Mouse (Mus musculus) macrophage (primary cell): ENCODE data around the gene Unc119b. TPM values are rescaled to one million over a fixed set of nuclear protein-coding genes. Genes with fewer than 3 reads are reported as not detected.
"Not testable (repeated sequence)": the region's sequence is repeated elsewhere in the genome, so short reads cannot be mapped to it uniquely, and the experiment has no call there.

Experiments
- H3K27ac ChIP-seq: fragments of 350-480 bp; formaldehyde crosslinking; 2 replicates; pipeline ENCODE4 v1.9.0; 2021
- H3K36me3 ChIP-seq: fragments of 350-480 bp; formaldehyde crosslinking; 2 replicates; pipeline ENCODE4 v1.9.0; 2021; ENCODE audit errors: inconsistent target
- H3K4me3 ChIP-seq: fragments of 350-480 bp; formaldehyde crosslinking; 2 replicates; pipeline ENCODE4 v1.9.0; 2021; ENCODE audit errors: inconsistent target
- H3K79me2 ChIP-seq: fragments of 350-480 bp; formaldehyde crosslinking; 2 replicates; pipeline ENCODE4 v1.9.0; 2021; ENCODE audit errors: inconsistent target
- WGBS: methylation state at CpG from one replicate; pipeline ENCODE4 v1.1.7; 2026; ENCODE audit warnings: inconsistent platforms; ENCODE audit not compliant: missing documents; 5-methylcytosine and 5-hydroxymethylcytosine counted together
- polyA plus RNA-seq: library from polyadenylated mRNA; stranded (reverse); fragments of 250-400 nt; gene quantifications from 3 replicates; pipeline ENCODE4 v1.2.4, GENCODE M21; 2018; ENCODE audit warnings: inconsistent platforms

The Unc119b gene
- polyA plus RNA-seq, 1 experiment from 2014 or later, result 4.7 TPM

- H3K36me3 ChIP-seq, result peaks cover 41% of the 10 kb centered on the region
- WGBS, result 91% methylated on average over 5 of the region's 5 CpGs
- H3K4me3 ChIP-seq, result no peak overlapping the region
- H3K27ac ChIP-seq, result no peak overlapping the region
- peaks cover 49% of the 10 kb centered on the region for H3K79me2 ChIP-seq
Measured at GRCm38 (mm10) chr5:115150991-115151390, 16.2 kb upstream of the Unc119b start.

- Histone ChIP-seq H3K79me2 (peaks cover 42% of the 10 kb centered on the region), H3K27ac (no peak overlapping the region), H3K36me3 (peaks cover 41% of the 10 kb centered on the region), H3K4me3 (no peak overlapping the region)
- 77% methylated on average over 14 of the region's 14 CpGs for WGBS
Measured at GRCm38 (mm10) chr5:115149675-115150459, 15.1 kb upstream of the Unc119b start.

GRCm38 (mm10) chr5:115148872-115149271, 14.1 kb upstream of the Unc119b start:
- no CpG with 5 or more reads among the region's 1 CpGs for WGBS
- H3K27ac ChIP-seq, H3K4me3 ChIP-seq: not testable (repeated sequence)
- Histone ChIP-seq H3K36me3 (peaks cover 41% of the 10 kb centered on the region), H3K79me2 (peaks cover 32% of the 10 kb centered on the region)

- Histone ChIP-seq H3K79me2 (peaks cover 27% of the 10 kb centered on the region), H3K27ac (no peak overlapping the region), H3K36me3 (peaks cover 41% of the 10 kb centered on the region), H3K4me3 (no peak overlapping the region)
- 99% methylated on average over 8 of the region's 8 CpGs for WGBS
Measured at GRCm38 (mm10) chr5:115148378-115148777, 13.6 kb upstream of the Unc119b start.

GRCm38 (mm10) chr5:115147388-115147787, 12.6 kb upstream of the Unc119b start:
- 88% methylated on average over 3 of the region's 3 CpGs for WGBS
- Histone ChIP-seq H3K36me3 (peaks cover 41% of the 10 kb centered on the region), H3K79me2 (peaks cover 17% of the 10 kb centered on the region)

GRCm38 (mm10) chr5:115146747-115147130, 12.0 kb upstream of the Unc119b start:
- H3K27ac ChIP-seq, result no peak overlapping the region
- peaks cover 11% of the 10 kb centered on the region for H3K79me2 ChIP-seq
- H3K36me3 ChIP-seq, result peaks cover 41% of the 10 kb centered on the region
- no peak overlapping the region for H3K4me3 ChIP-seq

More at GRCm38 (mm10) chr5:115147388-115147787, 12.6 kb upstream of the Unc119b start:
- Histone ChIP-seq H3K4me3 (no peak overlapping the region), H3K27ac (no peak overlapping the region)

GRCm38 (mm10) chr5:115145976-115146746, 11.4 kb upstream of the Unc119b start:
- Histone ChIP-seq H3K36me3 (peaks cover 41% of the 10 kb centered on the region), H3K79me2 (peaks cover 5% of the 10 kb centered on the region; the same call in 1 of the 2 replicates), H3K4me3 (no peak overlapping the region), H3K27ac (no peak overlapping the region)
- WGBS, result 91% methylated on average over 6 of the region's 6 CpGs

GRCm38 (mm10) chr5:115145253-115145968, 10.6 kb upstream of the Unc119b start:
- no peak overlapping the region for H3K4me3 ChIP-seq
- 85% methylated on average over 11 of the region's 11 CpGs for WGBS
- no peak overlapping the region for H3K27ac ChIP-seq
- H3K79me2 ChIP-seq, result no peaks in the 10 kb centered on the region
- peaks cover 36% of the 10 kb centered on the region for H3K36me3 ChIP-seq

GRCm38 (mm10) chr5:115144471-115144870, 9.7 kb upstream of the Unc119b start:
- H3K79me2 ChIP-seq, result no peaks in the 10 kb centered on the region
- no peak overlapping the region for H3K27ac ChIP-seq
- WGBS, result 92% methylated on average over 6 of the region's 6 CpGs
- H3K4me3 ChIP-seq, result no peak overlapping the region
- H3K36me3 ChIP-seq, result peaks cover 26% of the 10 kb centered on the region

- H3K4me3 ChIP-seq, result no peak overlapping the region
- no peaks in the 10 kb centered on the region for H3K79me2 ChIP-seq
- 84% methylated on average over 10 of the region's 10 CpGs for WGBS
- H3K36me3 ChIP-seq, result peaks cover 20% of the 10 kb centered on the region; the same call in 1 of the 2 replicates
- no peak overlapping the region for H3K27ac ChIP-seq
Measured at GRCm38 (mm10) chr5:115143552-115143951, 8.8 kb upstream of the Unc119b start.

- Histone ChIP-seq H3K4me3 (no peak overlapping the region), H3K36me3 (peaks cover 7% of the 10 kb centered on the region; the same call in 1 of the 2 replicates), H3K79me2 (no peaks in the 10 kb centered on the region), H3K27ac (no peak overlapping the region)
- 93% methylated on average over 8 of the region's 9 CpGs for WGBS
Measured at GRCm38 (mm10) chr5:115142166-115142697, 7.5 kb upstream of the Unc119b start.

- Histone ChIP-seq H3K4me3 (no peak overlapping the region), H3K27ac (no peak overlapping the region), H3K79me2 (no peaks in the 10 kb centered on the region), H3K36me3 (no peaks in the 10 kb centered on the region)
- WGBS, result 96% methylated on average over 3 of the region's 3 CpGs
Measured at GRCm38 (mm10) chr5:115140726-115141125, 6.0 kb upstream of the Unc119b start.

- 91% methylated on average over 4 of the region's 4 CpGs for WGBS
- Histone ChIP-seq H3K79me2 (no peaks in the 10 kb centered on the region), H3K36me3 (no peaks in the 10 kb centered on the region), H3K27ac (no peak overlapping the region), H3K4me3 (no peak overlapping the region)
Measured at GRCm38 (mm10) chr5:115139124-115139523, 4.3 kb upstream of the Unc119b start.

GRCm38 (mm10) chr5:115133358-115134066, 1.3 kb downstream of the Unc119b start:
- H3K4me3 ChIP-seq, result peak overlapping the region; percentile 28; the same call in 1 of the 2 replicates
- H3K36me3 ChIP-seq, result no peaks in the 10 kb centered on the region
- H3K27ac ChIP-seq, result no peak overlapping the region
- no peaks in the 10 kb centered on the region for H3K79me2 ChIP-seq
- 34% methylated on average over 6 of the region's 6 CpGs for WGBS
